Mouse (Mus musculus) 3T3-L1 (cell line): ENCODE measurements around the gene Abcb8.

ENCODE experiments used
- DNase-seq: peaks from one replicate; pipeline ENCODE4 v3.0.0-alpha.2; 2015; ENCODE audit warnings: low read depth, low spot score

The Abcb8 gene

DNA sequence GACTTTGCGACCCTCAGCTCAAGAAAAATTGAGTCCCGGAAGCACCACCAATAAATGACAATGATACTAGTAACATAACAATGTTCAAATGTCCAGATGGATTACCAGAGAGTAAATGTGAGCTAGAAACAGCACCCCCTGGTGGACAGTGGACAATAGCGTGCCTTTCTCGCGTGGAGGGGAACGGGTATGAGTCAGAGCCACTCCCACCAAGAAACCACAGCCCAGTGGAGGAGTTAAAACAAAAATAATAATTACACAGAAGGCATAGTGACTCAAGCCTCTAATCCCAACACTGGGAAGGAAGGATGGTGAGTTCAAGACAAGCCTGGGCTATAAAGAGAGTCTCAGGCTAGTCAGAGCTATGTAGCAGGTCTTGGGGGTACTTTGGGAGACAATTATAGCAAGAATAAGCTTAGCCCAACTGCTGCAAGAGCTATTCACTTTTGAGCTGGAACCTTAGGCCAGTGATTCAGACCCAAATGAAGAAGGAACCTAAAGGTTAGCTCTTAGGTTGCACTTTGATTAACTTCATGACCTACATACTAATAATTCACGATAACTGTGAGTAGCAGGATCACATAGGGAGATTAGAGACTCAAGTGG, at the start of gene Abcb8:
Abcb8 (plus strand) TSS at position 272 of the 606 bp plus-strand sequence.
- DNase-seq: peak; percentile 97

DNA sequence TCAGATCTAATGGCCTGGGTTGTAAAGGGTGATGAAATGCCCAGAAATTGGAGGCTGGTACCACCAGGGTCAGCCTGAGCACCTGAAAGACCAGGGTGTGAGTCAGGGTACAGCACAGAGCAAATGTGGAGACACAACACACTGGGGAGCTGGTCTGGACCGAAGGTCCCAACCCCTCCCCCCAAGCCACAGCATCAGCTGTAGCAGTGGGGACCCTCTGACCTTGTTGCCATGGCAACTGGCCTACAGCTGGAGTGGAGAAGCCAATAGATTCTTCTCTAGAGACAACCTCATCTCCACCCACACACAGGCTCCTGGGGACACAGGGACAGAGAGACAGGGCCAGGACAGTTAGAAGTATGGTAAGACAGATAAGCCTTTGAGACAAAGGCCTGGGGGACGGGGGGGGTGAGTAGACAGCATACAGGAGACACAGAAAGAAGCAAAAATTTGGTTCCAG, 49.5 kb upstream of the Abcb8 start:
- DNase-seq: no peak

DNA sequence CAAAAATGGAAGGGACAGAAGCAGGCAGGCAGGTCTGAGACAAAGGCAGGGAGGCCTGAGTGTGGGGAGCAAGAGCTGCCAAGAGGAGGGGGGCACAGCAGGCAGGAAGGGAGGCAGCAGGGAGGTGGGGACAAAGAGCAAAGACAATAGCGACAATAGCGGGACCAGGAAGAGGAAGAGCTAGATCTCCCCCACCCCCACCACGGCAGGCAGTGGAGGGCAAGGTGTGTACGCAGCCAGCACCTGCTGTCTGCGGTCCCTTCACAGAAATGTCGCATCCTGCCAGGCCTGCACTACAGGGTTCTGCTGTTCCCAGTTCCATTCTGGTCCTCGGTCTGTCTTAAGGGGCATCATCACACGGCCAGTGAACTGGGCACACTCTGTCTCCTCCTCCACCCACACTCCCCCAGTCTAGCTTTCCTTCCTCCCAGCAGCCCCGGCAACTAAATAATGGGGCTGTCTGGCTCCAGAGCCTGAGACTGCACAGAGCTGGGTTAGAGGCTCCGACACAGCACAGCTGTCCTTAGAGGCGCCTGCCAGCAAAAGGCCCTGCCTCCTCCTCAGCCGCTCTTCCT, 48.9 kb upstream of the Abcb8 start:
- no peak for DNase-seq

DNA sequence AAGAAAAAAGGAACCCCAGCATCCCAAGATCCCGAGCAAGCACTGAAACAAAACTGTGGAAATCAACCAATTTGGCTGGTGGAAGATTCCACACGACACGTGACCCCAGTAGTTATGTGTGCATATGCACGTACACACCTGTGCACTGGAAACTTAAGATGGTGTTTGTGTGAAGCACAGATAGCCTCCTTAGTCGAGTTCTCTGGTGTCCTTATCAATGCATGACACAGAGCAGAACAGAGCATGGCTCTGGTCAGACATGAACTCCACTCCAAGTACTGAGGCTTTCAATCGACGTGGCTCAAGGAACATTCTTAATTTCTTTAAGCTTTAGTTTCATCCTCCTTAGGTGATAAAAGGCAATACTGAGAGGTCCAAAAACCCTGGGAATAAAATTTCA, 47.1 kb upstream of the Abcb8 start:
- DNase-seq: no peak

DNA sequence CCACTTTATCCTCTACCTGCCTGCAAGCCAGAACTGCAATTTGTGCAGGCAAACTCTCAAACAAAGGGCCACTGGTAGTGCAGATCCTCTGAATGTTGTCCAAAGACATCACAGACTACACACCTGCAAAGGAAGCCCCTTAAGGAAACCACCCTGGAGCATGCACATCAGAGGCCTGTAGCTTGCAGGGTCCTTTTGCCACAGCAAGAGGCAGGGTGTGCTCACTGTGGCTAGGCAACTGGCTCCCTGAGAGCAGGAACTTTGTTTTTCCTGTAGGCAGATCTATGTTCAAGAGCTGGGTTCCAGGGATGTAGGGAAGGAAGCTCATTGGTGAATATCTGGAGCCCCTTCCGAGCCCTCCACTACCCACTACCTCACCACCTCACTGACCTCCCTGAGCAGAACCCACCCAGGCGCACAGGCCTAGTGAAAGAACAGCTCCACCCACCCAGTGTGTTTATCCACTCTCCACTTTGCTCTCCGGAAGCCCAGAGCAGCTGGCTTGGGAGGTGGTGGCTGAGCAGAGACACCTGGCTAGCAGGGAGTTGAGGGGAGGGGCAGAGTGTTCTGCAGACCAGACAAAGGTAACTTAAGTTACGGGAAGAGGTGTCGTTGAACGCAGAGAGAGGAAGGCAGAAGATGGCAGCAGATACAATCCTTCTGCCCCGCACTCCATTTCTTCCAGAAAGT, 46.1 kb upstream of the Abcb8 start:
- DNase-seq: no peak

DNA sequence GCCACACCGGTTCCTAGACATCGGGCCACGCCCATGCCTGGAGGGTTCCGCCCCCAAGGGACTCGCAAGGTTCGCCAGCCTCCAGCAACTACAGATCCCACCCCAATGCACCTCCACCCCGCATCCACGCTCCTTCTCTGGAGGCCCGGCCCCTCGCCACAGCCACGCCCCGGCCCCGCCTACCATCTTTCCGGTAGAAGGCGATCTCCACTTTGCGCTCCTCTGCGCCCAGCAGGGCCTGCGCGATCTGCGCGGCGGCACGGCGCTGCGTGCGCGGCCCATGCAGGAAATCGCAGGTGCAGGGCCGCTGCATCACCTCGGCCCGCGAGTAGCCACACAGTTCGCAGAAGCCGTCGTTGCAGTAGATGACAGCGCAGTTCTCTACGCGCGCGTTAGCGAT, 45.3 kb upstream of the Abcb8 start:
- DNase-seq: no peak

DNA sequence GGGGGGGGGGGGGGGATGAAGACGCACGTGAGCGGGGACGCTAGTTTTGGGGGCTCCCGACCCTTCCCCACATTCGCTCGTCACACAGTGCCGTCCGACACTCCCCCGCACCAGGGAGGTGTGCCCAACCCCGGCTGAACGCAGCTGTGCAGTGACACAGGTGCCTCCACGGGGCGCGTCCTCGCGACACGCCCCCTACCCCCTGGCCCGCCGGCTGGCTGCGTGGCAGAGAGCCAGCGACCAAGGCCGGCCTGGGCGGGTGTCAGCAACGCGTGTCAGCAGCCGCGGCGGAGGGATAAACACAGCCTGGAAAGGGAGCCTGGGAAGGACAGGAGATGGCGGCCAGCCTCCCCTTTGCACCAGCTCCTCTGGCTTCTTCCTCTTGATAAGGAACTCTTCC, 44.9 kb upstream of the Abcb8 start:
- no peak for DNase-seq

DNA sequence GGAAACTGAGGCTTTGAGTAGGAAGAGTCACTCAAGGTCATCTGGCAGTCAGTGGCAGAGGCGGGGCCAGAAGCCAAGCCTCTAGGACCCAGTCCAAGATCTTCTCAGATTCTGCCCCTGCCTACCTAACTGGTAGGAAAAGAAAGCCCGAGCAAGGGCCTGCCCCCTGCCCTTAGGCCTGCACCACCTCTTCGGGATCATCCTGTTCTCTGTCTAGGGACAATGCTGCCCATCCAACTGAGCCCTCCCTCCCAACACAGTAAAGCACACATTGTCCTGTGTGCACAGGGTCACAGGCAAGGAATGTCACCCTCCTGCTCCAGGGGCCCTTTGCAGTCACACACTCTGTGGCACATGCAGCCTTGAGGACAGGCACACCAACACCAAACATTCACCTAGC, 43.4 kb upstream of the Abcb8 start:
- no peak for DNase-seq

DNA sequence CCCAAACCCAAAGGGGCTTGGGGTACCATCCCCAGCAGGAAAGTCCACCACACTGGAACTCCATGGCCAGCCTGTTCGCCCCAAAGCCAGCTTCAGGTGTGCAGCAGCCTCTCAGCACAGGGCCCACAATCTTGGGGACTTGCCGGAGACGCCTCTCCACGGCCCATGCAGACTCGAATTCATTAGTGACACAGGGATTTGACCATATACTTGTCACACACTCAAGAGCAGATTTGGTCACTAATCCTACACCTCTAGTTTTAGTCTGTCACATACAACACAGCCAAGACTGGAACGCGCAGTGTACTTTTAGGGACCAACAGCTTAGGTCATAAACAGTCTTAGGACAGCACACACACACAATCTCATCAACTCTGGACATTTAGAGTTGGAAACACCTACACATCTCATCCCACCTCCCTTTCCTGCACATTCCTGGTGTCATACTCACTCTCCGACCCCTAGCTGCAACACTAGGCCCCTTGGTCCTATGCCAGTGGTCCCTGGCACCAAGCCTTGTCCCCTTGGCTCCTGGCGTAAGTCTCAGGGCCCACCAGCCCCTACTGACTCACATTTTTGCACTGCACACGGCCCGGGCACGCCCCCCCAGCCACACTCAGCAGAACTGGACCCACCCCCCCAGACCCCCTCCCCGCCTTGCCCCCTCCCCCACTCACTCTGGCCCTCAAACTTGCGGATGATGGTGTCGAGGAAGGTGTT, 42.8 kb upstream of the Abcb8 start:
- no peak for DNase-seq

DNA sequence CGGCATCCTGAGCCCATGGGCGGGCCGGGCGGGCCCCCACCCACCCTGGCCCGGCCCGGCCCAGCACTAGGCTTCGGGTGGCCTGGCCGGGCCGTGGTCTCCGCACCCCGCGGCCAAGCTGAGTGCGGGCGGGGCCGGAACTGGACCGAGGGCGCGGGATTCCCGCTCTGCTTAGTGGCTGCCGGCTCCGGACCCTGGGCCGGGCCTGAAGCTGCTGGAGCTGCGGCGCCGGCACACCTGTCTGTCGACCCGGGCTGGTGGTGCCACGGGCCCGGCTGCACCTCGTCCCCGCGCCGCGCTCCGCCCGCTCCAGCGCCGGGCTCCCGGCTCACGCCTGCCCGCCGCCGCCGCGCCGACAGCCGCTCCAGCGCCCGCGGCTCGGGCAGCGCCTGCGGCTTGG, 42.2 kb upstream of the Abcb8 start, which contains the start of gene Kcnh2:
Kcnh2 (minus strand) TSS at position 327 of the 400 bp plus-strand sequence.
- no peak for DNase-seq

DNA sequence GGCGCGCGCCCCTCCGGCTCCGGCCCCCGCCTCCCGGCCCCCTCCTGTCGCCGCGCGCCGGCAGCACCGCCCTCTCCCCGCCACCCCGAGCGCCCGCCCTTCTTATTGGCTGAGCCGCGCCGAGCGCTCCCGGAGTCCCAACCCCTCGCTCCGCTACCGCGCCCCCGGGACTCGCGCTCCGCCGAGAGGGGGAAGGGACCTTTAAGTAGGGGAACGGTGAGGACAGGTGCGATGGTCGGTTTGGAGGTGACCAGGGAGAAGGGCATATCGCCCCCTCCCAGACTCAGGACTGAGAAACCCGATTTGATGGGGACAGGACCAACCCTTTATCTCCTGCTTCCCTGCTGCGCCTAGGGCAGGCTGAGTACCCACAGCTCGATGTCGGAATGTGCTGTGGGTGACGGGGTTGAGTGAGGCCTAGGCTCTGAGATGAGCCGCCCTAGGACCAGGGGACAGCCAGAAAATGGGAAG, 41.7 kb upstream of the Abcb8 start:
- no peak for DNase-seq

DNA sequence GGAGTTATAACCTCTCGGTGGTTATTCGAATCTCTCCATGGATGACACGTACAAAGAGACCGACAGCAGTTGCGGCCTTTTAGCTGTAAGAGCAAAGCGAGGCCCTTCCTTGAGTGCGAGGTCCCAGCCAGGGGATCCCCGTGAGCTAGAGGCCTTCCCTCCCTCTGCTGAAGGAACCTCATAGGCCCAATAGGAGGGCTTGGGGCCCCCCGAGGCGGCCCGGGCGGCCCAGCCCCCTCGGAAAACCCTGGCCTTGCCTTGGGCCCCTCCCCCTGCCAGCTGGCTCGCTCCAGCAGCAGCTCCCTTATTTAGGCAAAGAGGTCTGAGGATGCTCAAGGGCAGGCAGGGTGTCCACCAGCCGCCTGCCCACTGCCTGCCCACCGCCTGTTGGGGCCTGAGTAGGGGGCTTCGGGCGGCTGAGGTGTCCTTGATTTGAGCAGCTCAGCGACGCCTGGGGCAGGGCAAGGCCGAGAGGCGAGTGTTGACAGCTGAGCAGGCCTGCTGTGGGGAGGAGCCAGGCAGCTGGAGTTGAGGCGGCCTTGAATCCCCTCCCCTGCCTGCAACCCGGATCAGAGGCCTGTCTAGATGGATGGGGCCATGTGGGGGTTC, 41.1 kb upstream of the Abcb8 start:
- no peak for DNase-seq

DNA sequence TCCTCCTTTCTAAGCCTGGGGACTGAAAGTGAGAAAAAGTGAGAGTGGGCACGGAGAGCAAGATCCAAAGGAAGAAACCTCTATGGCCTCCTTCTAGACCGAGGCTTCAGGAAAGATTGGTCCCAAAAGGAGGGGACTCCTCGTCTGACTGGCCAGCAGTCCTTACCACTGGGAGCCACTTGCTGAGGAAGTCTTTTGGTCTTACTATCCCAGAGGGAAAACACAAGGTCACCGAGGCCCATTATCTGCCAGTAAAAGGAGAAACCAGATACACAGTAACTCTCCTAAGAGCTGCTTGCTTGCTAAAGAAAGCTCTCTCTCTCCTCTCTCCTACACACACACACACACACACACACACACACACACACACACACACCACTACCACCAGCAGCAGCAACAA, 40.1 kb upstream of the Abcb8 start:
- DNase-seq: no peak

DNA sequence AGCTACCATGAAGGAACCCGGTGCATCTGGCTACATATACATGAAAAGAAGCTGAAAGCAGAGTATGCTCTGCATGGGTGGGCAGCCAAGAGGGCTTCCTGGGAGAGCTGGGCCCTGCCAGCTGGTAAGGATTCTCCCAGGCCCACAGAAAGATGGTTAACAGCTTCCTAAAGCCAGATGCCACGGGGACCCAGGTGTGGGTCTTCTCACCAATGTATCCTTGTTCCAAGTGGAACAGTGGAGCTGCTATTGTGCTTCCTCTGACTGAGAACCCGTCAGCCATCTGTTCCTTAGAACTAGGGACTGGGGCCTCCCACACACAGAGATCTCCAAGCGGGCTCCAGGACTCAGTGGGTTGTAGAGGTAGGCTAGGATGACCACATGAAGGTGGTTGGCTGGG, 36.7 kb upstream of the Abcb8 start:
- DNase-seq: no peak

DNA sequence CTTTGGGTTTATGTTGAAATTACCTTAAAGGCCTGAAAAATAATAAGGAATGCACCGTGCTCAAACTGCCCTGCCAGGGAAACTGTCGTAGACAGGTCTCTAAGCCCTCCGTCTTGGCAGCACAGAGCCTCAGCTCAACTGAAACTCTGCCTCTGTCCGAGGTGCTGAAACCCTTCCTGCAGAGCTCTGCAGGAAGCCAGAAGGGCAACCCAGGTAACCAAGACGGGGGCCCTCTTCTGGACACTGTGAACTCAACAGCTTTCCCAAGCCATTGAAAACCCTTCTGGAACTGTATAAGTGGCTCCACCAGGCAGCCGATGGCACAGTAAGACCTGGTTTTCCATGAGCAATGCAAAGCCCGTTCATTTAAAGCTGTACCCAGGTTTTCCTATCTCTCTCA, 36.0 kb upstream of the Abcb8 start:
- peak; percentile 92 for DNase-seq

DNA sequence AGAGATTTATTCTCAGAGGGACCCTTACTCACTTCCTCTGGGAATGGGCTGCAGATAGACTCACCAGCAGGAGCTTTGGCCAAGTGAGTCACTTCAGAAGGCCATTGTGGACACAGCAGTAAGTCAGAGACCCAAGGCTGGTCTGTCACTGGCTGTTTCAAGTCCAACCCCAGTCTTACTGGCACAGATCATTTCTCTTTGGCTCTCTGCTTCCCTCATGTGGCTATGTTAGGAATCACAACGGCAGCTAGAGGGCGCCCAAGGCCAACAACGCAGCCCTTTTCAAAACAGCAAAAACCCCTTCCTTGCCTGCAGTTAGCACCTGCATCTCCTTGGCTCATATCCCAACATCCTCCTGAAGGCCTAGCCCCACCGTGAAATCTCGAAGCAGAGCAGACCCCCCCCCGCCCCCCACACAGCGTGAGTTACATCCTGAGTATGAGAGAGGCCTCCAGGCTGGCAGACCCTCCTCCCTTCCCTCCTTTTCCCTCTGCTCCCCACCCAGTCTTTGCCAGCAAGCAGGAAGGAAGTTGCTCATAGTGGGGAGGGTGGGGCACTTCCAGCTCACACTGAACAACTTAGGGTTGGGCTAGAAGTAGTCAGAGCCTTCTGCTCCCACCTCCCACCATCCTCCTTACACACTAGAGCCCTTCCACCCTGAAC, 32.5 kb upstream of the Abcb8 start:
- DNase-seq: peak; percentile 92

DNA sequence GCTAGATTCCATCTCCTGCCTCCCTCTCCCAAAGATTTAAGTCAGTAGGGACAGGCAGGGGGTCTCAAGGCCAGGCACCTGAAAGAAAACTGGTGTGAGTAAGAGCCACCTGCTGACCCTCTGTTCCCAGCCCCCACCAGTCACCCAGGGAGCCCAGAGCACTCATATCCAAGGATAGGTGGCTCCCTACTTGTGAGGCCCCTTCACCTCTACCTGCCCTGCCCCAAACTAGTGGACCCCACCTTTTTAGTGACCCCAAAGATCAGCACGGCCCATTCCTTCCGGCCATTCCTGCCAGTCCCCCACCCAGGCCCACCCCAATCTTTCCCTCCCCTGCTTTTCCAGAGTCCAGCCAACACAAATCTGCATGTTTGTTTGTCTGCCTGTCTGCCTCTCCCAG, 30.0 kb upstream of the Abcb8 start:
- no peak for DNase-seq

DNA sequence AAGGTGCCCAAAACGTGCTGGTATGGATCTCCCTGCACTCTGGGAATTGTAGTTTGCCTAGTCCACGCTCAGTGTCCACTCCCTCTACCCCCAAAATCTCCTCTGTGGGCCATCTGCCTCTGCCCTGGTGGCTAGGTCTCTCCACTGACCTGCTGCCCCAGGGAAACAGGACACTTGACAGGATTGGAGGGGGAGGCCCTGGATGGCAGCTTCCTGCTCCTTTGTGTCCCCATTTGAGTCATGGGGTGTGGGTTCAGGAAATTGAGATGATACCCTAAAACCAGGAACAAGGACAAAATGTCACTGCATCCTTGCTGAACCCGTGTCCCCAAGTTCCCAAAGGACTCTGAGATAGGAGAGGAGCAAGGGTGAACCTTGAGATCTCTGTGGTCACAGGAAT, 29.4 kb upstream of the Abcb8 start:
- DNase-seq: no peak

DNA sequence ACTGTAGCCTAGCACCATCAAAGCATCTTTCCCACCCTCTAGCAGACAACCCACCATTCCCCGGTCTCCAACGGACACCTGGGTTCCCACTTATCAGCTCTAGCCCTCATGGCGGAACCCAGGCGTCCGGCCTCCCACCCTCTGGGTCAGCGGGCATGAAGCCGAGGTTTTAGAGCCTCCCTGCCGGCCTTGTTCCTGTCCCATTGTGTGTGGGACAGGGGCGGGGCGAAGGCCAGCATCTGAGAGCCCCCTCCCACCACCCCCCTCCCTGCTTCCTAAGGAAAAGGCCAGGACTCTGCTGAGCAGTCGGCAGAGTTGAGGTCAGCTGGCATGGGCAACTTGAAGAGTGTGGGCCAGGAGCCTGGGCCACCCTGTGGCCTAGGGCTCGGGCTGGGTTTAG, 29.0 kb upstream of the Abcb8 start, which contains the start of gene Nos3:
Nos3 (plus strand) TSS at position 303 of the 400 bp plus-strand sequence.
- DNase-seq: no peak

DNA sequence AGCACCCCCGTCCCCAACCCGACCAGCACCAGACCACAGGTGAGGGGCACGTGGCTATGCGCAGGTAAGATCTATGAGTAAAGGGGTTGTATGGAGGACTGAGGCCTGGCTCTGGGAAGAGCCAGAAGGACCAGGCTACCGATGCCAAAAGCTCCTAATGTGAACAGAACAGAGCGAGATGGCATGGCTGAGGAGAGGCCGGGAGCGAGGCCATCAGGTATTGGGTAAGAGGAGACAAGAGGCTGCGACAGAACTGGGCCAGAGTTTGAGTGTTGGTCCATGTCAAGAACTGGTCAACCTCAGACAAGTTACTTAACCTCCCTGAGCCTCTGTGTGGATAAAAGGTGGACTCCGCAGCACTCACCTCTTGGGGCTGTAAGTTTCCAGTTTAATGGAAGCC, 28.5 kb upstream of the Abcb8 start:
- DNase-seq: no peak

DNA sequence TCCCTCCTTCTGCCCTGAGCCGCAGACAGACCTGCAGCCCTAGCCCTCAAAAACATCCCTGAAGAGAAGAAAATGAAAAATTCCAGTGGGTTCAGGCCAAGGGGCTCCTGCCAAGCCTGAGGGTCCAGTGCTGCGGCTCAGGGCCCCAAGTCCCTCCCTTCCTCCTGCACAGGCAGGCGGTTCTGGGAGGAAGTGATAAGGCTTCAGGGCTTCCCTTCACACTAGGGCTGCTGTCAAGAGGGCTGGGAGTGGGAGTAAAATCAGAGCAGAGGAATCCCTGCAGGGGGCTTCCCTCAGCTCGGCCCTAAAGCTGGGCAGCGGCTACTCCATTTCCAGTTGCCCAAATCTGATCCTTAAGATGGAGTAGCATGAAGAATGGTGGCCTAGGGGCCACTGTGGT, 27.9 kb upstream of the Abcb8 start:
- no peak for DNase-seq
